Mouse (Mus musculus) inflammation-experienced regulatory T-cells, adult 6 months (primary cell): ENCODE measurements around the gene Dapk1. TPM values are rescaled to one million over a fixed set of nuclear protein-coding genes. Genes with fewer than 3 reads are reported as not detected.
"Not testable (repeated sequence)": the region's sequence is repeated elsewhere in the genome, so short reads cannot be mapped to it uniquely, and the experiment has no call there.

Source experiments
- ATAC-seq: one replicate; pipeline ENCODE4 v1.8.0; 2017
- polyA plus RNA-seq, 3 experiments: library from polyadenylated mRNA; unstranded; fragments of 100-300 nt; shearing (Covaris generic); gene quantifications; one replicate each; pipeline ENCODE4 v1.2.1; 2017

Gene Dapk1
- polyA plus RNA-seq, result 1 to 10 TPM in 1 of 3 experiments, under 1 TPM in 1, not detected in 1; 0.45 to 1.4 TPM

DNA sequence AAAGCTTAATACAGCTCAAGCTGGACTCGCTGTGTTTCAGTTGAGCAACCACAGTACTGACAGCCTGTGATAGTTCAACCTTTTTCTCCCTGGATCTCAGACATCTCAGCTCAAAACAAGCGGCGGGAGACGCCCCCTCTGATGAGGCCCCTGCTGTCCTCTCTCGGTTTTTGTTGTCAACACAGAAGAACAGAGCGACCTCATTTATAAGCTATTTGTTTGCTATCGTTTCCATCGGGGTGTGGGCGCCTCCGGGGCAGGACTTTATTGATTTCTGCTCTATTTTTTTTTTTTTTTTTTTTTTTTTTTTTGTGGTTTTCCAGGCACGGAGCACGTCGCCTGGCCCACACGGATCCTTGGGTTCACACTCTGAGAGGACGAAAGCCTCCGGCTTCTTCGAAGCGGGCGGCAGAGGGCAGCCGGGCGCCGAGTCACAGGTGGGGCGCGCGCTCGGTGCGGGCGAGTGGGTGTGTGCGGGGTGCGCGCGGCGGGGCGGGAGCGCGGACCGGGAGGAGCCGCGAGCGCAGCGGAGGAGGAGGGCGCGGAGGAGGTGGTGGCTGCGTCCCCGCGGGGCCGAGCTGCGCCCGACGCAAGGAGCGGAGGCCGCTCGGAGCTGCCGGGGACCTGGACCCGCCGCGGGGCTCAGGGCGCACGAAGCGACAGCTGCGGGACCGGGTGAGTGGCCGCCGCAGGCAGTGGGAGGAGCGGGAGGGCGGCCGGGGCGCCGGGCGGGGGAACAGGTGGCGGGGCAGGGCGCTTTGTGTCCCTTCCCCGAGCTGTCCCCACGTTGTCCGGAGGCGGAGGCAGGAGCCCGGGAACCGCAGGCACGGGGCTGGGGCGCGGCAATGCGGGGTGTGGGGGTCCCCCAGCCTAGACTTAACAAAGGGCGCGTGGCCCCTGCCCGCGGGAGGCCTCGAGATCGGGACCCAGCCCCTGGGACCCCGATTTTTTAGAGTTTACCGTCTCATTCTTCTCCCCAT, at the start of gene Dapk1:
Gene Dapk1, plus strand, starts transcription at position 512 of the 980 bp plus-strand sequence.
- ATAC-seq, result no peak

- no peak for ATAC-seq
Measured at GRCm38 (mm10) chr13:60553326-60553725, 48.4 kb upstream of the Dapk1 start.

DNA sequence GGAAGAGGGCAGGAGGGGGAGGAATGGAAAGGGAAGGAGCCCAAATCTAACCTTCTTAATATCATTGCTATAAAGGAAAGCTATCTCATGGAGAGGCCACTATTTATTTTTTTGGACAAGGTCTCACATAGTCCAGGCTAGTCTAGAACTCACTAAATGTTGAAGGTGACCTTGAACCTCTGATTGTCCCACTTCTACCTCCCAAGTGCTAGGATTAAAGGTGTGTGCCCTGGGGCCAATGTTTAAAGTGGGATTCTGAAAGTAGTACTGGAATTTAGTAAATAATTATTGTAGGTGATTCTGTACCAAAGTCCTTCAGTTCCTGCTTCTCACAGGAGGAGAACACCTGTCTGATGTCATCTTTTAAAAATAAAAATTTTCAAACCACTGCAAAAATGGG, 45.3 kb upstream of the Dapk1 start:
- ATAC-seq, result no peak

- no peak for ATAC-seq
Measured at GRCm38 (mm10) chr13:60556911-60557310, 44.8 kb upstream of the Dapk1 start.

- no peak for ATAC-seq
Measured at GRCm38 (mm10) chr13:60564303-60564702, 37.4 kb upstream of the Dapk1 start.

GRCm38 (mm10) chr13:60568934-60569548, 32.7 kb upstream of the Dapk1 start:
- ATAC-seq, result no peak

DNA sequence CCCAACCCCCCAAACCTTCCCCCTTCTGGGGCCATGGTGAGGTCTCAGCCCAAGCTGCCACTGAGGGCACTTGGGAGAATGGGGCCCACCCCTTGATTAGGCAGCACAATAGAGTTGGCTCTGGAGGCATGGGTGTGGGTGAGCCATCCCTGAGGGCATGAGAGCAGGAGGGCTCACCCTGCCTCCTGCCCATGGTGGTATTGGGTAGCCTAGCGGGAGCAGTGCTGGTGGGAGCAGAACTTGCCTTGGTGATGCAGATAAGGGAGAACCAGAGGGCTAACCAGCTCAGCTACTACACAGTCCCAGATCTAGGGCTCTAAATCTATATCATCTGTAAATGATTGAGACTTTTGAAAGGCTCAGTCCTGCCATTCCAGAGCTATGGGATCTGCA, 32.2 kb upstream of the Dapk1 start:
- ATAC-seq, result no peak

DNA sequence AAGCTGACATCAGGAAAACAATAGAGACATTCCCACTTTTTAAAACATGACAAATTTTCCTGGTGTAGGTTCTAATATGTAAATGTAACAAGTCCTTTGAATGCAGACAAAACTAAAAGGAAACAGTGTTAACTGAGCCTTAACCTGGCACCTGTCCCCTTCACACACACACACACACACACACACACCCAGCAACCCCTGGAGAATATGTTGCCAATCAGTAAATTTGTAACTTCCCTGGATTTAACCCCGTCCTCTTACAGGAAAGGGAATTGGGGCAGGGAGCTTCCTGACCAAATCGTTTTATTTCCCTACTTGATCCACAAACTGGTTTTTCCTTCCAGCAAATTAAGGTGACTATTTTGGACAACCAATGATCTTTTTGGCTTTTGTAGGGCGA, 28.2 kb upstream of the Dapk1 start:
- no peak for ATAC-seq

DNA sequence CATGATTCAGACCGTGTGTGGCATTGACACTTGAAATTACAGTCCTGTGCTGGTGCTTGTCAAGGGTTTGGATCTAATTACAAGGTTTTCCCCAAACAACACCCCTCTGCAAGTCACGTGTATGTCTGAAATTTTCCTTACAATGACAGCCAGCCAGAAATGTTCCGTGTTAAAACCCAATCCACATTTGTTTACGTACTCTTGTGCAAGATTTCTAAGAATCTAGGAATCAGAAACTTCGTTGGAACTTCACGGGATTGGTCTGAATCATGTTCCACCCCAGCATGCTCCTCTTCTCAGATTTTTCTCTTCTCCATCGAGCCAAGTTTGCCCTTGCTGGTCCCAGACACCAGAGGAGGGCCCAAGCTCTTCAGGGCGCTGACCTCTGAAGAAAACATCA, 27.8 kb upstream of the Dapk1 start:
- ATAC-seq, result no peak

GRCm38 (mm10) chr13:60578541-60578940, 23.2 kb upstream of the Dapk1 start:
- ATAC-seq, result no peak

DNA sequence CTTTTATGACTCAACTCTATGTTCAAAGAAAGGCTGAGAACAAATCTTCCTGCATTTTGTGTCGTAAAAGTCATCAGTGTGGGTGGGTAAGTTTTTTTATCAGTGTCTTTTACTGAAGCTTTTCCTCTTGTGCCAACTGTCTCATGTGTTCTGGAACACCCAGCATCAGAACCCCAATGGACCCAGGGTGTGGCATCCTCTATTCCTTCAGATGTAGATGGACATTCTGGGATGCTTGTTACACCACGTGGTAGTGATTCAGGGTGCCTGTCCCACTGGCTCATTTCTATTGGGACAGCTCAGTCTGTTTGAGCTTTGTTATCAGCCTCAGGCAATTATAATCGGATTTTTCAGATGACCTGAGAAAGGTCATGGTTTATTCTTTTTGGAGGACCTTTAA, 6.9 kb upstream of the Dapk1 start:
- ATAC-seq, result no peak

DNA sequence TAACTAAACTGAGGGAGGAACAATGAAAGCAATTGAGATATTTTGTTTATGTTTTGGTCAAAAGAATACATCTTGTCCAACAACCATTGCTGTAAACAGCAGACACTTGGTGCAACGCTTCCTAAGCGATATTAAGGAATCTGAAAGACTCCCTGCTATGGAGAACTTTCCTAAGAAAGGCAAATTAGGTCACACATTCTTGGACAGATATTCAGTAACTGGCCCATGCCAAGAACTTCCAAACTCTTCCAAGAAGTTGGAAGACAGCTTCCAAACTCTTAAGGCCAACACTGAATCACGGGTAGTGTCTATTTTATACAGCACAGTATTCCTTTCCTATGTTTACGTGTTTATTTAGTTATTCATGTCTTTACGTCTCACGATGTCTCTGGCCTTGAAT, 6.2 kb upstream of the Dapk1 start:
- no peak for ATAC-seq

DNA sequence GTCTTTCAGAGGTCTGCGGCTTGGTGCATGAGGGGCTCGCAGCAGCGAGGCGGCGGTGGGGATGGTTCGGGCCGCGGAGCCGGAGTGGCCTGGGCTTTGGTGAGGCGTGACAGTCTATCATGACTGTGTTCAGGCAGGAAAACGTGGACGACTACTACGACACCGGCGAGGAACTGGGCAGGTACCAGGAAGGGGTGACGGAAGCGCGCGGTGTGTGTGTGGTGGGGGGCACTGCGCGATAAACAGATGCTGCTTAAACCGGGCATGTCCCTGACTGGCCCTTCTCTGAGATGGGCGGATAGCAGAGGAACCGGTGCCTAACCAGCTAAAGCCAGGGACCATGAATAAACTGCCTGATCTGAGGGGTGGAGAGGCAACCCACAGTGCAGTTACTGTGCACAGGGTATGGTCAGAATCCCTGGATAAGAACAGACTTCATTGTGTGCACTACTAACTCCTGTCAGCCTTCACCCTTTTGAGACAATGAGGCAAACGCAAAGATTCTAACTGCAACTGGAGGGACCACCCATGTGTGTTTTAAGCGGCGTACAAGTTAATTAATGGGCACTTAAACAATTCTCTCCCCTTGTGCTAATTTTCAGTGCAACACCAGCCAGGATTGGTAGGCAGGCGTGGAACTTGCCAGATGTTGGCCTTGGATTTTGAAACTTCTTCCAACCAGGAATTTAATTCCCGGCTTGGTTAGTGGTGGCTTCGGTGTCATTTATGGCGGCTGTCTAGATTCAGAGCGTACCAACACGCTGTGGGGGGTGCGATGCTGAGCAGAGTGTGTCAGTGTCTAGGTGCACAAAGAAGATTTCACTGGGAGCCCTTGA, 887 bp downstream of the Dapk1 start:
- ATAC-seq, result peak; percentile 14

DNA sequence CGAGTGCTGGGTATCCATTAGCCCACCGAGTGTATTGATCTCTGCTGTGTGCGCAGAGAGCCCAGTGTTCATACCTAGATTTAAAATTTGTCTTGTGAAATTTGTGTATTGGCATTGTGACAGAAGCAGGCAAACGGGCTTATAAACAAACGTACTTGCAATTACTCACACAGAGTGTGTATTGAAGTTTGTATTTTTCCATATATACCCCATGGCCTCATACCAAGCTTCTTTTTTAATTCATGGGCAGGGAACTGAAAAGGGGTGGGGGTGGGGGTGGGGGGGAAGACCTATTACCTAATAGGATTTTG, 1.5 kb downstream of the Dapk1 start:
- no peak for ATAC-seq

DNA sequence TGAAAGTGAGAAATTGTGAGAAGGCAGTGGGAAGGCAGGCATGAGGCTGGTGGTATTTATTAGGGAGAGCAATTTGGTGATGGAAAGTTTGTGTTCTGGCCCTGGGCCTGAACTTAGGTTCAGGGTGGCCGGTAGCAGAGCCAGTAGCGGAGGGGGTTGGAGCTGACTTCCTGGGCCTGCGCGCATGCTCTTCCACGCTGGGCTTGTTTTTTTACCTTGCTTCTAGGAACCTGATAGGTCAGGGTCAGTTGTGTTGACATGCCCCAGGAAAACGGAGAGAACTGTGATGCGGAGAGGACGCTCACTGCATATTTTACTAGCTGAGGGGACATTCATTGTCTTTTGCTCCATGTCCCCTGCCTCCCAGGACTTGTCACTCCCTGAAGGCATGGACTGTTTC, 5.7 kb downstream of the Dapk1 start:
- no peak for ATAC-seq

DNA sequence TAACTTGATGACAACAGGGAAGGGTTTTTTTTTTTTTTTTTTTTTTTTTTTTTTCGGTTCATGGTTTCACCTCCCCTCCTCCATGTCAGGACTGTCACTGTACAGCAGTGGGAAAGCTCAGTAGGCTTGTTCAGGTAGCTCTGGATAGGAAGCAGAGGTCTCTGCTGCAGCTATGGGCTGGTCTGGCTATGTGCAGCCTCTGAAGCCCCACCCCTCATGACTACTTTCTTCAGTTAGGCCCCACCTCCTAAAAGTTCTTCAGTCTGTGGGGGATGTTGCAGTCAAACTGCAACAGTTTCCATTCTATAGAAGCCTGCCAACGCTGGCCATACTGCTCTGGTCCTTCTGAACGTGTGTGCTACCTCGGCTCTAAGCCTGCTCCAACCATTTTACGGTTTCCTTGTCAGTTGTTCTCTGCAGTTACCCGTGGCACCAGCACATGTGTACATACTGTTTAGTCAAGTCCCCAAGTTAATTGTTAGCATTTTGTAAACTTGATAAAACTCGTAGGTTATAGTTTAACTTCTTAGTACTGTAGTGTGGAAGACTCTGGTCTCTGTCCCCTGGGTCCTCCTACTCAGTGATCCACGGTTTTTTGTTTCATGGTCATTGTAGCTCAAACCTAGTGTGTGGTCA, 6.8 kb downstream of the Dapk1 start:
- ATAC-seq, result no peak

DNA sequence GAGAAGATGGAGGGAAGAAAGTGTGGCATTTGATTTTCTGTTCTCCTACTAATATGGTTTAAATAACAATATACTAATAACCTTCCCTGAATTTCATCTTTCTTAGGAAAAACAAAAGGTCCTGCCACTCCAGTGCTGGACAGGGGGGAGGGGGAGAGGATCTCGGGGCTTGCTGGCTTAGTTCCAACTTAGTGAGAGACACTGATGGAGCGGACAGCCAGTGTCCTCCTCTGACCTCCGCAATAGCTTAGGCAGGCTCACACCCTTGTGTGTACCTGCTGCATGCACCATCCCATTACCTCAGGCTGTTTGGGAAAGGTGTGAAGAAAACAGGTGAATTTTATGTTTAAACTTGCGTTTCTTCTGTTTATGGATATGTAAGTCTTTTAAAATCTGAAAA, 7.5 kb downstream of the Dapk1 start:
- no peak for ATAC-seq

DNA sequence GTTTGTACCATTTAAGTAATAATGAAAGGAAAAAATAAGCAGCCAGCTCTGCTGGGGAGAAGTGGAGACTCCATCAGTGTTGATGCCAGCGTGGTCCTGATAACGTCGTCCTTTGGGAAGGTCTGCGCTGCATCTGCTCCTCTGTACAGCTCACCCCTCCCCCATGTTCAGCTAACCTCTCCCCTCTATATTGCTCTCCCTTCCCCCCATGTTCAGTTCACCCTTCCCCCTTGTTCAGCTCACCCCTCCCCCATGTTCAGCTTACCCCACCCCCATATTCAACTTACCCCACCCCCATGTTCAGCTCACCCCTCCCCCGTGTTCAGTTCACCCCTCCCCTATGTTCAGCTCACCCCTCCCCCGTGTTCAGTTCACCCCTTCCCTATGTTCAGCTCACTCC, 8.8 kb downstream of the Dapk1 start:
- no peak for ATAC-seq

GRCm38 (mm10) chr13:60610971-60611370, 9.2 kb downstream of the Dapk1 start:
- not testable (repeated sequence) for ATAC-seq

DNA sequence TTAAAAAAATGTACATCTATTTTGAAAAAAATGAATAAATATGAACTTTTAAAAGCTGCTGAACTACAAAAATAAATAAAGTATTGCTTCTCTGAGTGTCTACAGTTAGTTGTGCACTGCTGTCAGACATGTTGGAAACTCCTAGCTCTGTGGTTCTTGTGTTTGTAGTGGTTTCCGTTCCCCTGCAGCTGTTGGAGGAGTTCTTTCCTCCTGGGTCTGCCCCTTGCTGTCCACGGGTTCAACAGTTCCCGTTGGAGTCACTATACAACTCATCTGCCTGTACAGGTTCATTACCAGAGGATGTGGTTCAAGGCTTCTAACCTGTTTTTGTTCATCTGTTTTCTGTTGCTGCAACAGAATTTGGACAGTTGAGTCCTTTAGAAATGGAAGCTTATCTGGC, 10.4 kb downstream of the Dapk1 start:
- no peak for ATAC-seq

GRCm38 (mm10) chr13:60614154-60614553, 12.4 kb downstream of the Dapk1 start:
- ATAC-seq, result no peak

DNA sequence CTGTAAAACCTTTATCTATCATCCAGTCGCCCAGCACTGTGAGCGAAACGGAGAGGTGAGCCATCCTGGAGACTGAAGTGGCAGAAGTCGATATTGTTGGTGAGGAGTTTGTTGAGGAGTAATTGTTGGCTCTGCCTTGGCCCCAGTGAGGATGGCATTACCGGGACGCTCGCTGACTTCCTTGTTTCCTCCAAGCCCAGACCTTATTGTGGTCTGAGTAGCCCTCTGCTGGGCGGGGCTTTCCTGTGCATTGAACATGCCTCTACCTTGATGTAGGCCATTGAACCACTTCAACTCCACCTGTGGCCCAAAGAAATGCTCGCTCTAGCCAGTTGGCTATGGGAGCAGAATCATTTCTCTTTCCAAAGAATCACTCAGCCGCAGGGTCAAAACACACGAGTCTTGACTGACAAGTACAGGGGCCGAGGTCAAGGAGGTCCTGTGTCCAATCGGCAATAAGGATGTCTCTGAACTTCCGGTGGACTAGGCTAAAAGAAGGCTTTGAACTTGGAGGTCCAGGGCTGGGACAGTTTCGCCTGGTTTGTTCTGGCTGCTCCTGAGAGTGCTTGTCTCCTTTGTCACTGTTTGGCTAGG, 13.4 kb downstream of the Dapk1 start:
- ATAC-seq, result no peak
